Mouse (Mus musculus) gastrocnemius, postnatal 10 days (tissue): Measurements from ENCODE around the gene Magoh. TPM values are rescaled to one million over a fixed set of nuclear protein-coding genes. Genes with fewer than 3 reads are reported as not detected.

Source experiments
- DNase-seq: peaks from one replicate; pipeline ENCODE4 v3.0.0; 2021; ENCODE audit warnings: mixed read lengths
- total RNA-seq, 2 experiments: library from RNA; stranded (reverse); gene quantifications; 2 replicates each; pipeline ENCODE4 v1.2.3; 2021

The Magoh gene
- total RNA-seq, 2 experiments from 2014 or later, result 38.6 to 41.3 TPM

GRCm38 (mm10) chr4:107889385-107889730 is 9.8 kb downstream of the Magoh start:
- no peak for DNase-seq

GRCm38 (mm10) chr4:107889731-107890432 is 10.3 kb downstream of the Magoh start, which contains the start of gene 0610037L13Rik:
0610037L13Rik (plus strand) TSS chr4:107889813.
- peak; percentile 89 for DNase-seq

DNA sequence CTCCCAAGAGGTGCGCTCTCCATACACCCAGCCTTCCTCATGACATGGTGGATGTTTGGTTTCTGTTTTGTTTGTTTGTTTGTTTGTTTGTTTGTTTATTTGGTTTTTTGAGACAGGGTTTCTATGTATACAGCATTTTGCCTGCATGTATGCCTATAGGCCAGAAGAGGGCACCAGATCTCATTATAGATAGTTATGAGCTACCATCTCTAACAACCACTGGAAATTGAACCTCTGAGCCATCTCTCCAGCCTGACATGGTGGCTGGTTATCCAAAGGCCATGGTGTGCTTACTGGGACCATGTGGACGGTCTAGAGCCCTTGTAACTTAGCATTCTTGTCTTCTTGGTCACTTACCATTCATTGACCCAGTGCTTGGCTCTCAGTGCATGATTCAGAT is 13.1 kb downstream of the Magoh start:
- DNase-seq, result no peak

- DNase-seq, result no peak
Measured at GRCm38 (mm10) chr4:107899211-107899927, 19.8 kb downstream of the Magoh start.

GRCm38 (mm10) chr4:107900206-107900605 is 20.7 kb downstream of the Magoh start:
- DNase-seq, result no peak

GRCm38 (mm10) chr4:107904252-107904651 is 24.7 kb downstream of the Magoh start:
- DNase-seq, result no peak

DNA sequence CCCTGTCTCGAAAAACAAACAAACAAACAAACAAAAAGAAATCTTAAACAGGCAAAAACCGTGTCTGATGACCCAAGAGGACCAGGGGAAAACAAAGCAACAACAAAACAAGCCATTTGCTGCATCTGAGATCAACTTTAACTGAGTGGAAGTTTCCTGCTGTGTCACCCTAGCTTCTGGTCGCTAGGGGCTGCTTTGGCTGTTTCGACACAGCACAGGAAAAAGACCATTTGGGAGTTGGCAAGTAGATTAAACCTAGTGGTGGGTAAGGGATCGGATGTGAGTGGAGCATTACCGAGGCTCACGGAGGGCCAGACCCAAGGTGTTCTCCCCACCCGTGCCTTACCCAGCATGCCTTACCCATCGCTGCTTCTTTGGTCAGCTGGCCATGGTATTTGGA is 27.0 kb downstream of the Magoh start:
- DNase-seq, result no peak

DNA sequence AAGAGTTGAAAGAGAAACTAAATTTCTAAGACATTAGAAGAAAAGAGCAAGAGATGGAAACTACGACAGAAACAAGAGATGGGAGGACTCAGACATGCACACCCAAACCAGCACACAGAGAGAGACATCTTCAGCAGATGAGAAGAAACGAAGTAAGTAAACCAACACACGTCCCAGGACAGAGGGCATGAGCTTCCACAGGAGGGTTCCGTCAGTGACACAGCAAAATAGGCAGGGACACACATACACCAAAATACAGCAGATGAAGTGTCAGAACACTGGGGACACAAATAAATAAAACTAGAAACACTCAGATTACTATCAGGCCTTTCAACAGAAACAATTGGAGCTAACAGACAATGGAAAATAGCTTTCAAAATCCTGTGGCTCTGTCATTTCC is 30.5 kb downstream of the Magoh start:
- DNase-seq, result no peak

DNA sequence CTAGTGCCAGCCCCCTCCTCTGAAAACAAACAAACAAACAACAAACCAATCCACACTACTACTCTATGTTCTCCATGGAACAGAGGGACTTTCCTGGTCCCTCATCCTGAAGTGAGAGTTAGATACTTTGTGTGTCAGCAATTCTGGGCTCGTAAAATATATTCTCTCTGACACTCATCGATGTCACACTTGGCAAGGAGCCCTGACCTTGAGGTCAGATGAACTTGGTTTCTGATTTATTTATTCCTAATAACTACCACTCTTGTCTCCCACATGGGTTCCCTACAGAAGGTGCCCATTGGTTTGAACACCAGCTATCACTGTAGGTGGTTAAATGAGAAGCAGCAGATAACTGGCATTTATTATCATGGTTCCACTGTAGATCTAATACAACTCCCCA is 40.8 kb downstream of the Magoh start:
- DNase-seq, result no peak

- no peak for DNase-seq
Measured at GRCm38 (mm10) chr4:107921152-107921695, 41.7 kb downstream of the Magoh start.

DNA sequence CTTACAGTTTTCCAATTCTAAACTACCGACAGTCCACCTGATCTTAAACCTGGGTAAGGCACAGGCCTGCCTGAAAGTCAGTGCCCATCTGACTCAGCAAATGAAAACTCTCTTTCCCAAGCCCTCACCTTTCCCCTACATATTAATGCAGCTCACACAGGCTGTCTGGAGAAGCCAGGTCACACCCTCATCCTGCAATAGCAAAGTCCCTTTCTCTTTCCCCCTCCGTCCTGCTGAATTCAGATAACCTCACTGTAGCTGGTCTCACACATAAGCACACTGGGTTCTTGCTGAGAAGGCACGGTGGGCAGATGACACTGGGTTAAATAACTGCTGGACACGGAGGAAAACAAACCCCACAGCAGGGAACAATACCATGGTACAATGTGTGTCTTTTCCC is 42.4 kb downstream of the Magoh start:
- no peak for DNase-seq

GRCm38 (mm10) chr4:107923145-107923802 is 43.7 kb downstream of the Magoh start, which contains the start of gene Cpt2:
Cpt2 (minus strand) TSS chr4:107923610.
- DNase-seq, result peak; percentile 96

GRCm38 (mm10) chr4:107923803-107924194 is 44.2 kb downstream of the Magoh start:
- no peak for DNase-seq

DNA sequence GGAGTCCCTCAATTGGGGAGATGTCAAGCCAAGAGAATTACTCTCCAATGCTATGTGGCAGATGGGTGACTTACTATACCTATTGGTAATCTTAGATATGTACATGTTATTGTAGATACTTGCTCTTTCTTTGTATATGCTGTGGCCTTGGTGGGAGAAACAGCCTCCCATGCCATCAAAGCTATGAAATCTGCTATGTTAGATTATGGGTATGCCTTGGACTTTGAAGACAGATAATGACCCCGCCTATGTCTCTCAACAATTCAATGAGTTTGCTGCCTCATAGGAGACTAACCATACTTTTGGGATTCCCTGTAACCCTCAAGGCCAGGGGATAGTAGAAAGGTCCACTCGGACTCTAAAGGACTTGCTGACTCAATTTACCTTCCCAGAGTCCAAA is 48.7 kb downstream of the Magoh start:
- no peak for DNase-seq

DNA sequence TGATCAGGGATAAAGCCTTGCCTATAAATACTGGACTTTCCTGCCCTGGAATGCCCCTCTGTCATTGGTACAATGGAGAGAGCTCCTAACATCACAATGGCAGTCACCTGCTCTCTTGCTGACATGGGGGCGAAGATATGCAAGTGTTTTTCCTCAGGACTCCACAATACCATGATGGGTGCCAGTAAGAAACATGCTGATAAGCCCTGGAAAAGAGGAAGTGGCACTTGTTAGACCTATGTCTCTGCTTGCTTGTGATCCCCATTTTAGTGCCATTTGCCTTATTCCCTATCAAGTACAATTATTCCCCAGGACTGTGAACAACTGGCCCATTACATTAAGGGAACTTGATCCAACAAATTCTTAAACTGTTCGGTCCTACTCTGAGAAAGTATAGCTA is 49.2 kb downstream of the Magoh start:
- DNase-seq, result no peak

- no peak for DNase-seq
Measured at GRCm38 (mm10) chr4:107931453-107931852, 51.9 kb downstream of the Magoh start.

DNA sequence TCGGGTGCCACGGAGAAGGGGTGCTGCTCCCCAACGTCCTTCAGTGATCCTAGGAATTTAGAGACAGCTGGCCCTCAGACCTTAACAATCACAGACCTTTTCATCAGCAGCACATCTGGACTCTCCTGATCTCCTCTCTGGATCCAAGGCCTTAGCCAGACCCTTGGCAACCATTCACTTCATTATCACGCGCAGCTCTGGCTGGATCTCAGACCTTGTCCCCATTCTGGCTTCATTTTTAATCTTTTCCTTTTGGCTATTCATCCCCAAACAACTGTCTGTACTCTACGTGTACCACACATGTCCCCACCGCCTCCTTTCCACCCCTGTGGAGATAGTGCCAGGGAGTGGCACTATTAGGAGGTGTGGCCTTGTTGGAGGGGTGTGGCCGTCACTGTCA is 53.7 kb downstream of the Magoh start:
- DNase-seq, result no peak

- no peak for DNase-seq
Measured at GRCm38 (mm10) chr4:107935254-107935653, 55.7 kb downstream of the Magoh start.

Other genes with a start within 250 kb of the Magoh start
- not detected for gene Dmrtb1, start 195.5 kb upstream of the Magoh start, total RNA-seq
- gene Lrp8, start 77.5 kb upstream of the Magoh start, total RNA-seq, result 1 to 10 TPM in 1 of 2 experiments, under 1 TPM in 1; 0.99 to 1.7 TPM
- 10 to 100 TPM; 57.6 to 65.4 TPM for gene 0610037L13Rik, start 10.1 kb downstream of the Magoh start, total RNA-seq
- gene Cpt2, start 43.9 kb downstream of the Magoh start, total RNA-seq, result 10 to 100 TPM; 45.4 to 46.0 TPM
- not detected for gene Slc1a7, start 88.6 kb downstream of the Magoh start, total RNA-seq
- gene Podn, start 216.7 kb downstream of the Magoh start, total RNA-seq, result 1 to 10 TPM; 7.6 to 9.7 TPM